ENCODE assay signal across 8 mouse cellular contexts in genomic region chr16:78931287-78932025, GRCm38 (mm10). TPM values are rescaled to one million over a fixed set of nuclear protein-coding genes. Genes with fewer than 3 reads are reported as not detected.
DNase-seq lines count a peak whose midpoint lies in the region; ATAC-seq and TF ChIP-seq lines count a peak whose summit lies in the region.

No protein-coding gene starts in this region.

- no peak for TF ChIP-seq CTCF in cerebellum, adult 2 months (IDR thresholded peaks at IDR 0.05; ENCODE audit: borderline replicate concordance, insufficient read depth, low read depth, low read length)

- H3K4me3 ChIP-seq in cerebellum, adult 2 months (replicated peaks; ENCODE audit: insufficient read depth, low read depth, low read length): peak overlapping the region; percentile 41
- H3K4me3 ChIP-seq in lung, embryonic 16.5 days (ENCODE audit: low read length): peak overlapping the region; percentile 42
- peak overlapping the region; percentile 48 for H3K4me3 ChIP-seq in limb, embryonic 15.5 days
- H3K4me3 ChIP-seq in stomach, embryonic 15.5 days (replicated peaks): peak overlapping the region; percentile 43

- no peak overlapping the region; the same call in 1 of the 2 replicates for H3K9ac ChIP-seq in lung, embryonic 16.5 days (ENCODE audit: low read length)
- peak overlapping the region; percentile 40 for H3K9ac ChIP-seq in limb, embryonic 15.5 days
- no peak overlapping the region for H3K9ac ChIP-seq in stomach, embryonic 15.5 days

- peak overlapping the region; percentile 75 for H3K4me2 ChIP-seq in lung, embryonic 16.5 days (ENCODE audit: low read depth, low read length)
- peak overlapping the region; percentile 83 for H3K4me2 ChIP-seq in limb, embryonic 15.5 days
- H3K4me2 ChIP-seq in stomach, embryonic 15.5 days: peak overlapping the region; percentile 89

- H3K4me1 ChIP-seq in cerebellum, adult 2 months (ENCODE audit: control insufficient read depth, insufficient read depth, low read length): no peaks in the 10 kb centered on the region
- H3K4me1 ChIP-seq in lung, embryonic 16.5 days (replicated peaks; ENCODE audit: control insufficient read depth, insufficient read depth, low read length): 0 out of 2 replicates have a peak, but pooled peaks cover 2% of the 10 kb centered on the region
- peaks cover 13% of the 10 kb centered on the region for H3K4me1 ChIP-seq in limb, embryonic 15.5 days
- 0 out of 2 replicates have a peak, but pooled peaks cover 3% of the 10 kb centered on the region for H3K4me1 ChIP-seq in stomach, embryonic 15.5 days

- no peaks in the 10 kb centered on the region for H3K9me3 ChIP-seq in lung, embryonic 16.5 days (ENCODE audit: control insufficient read depth, low read length)
- H3K9me3 ChIP-seq in limb, embryonic 15.5 days: no peaks in the 10 kb centered on the region
- H3K9me3 ChIP-seq in stomach, embryonic 15.5 days: no peaks in the 10 kb centered on the region

- peak; percentile 28; the same call in 1 of the 2 replicates for ATAC-seq in lung, embryonic 16.5 days (ENCODE audit: low read depth)
- no peak; the same call in 1 of the 2 replicates for ATAC-seq in limb, embryonic 15.5 days (ENCODE audit: insufficient number of reproducible peaks, low FRiP score, low TSS enrichment, low read depth)
- peak; percentile 48; the same call in 1 of the 2 replicates for ATAC-seq in stomach, embryonic 15.5 days (ENCODE audit: insufficient read depth, low FRiP score, low read depth)
- no peak for ATAC-seq in megakaryocyte-erythroid progenitor cell, adult 5-6 weeks (replicated peaks; ENCODE audit: low FRiP score, low TSS enrichment, poor library complexity, severe bottlenecking)

- H3K36me3 ChIP-seq in lung, embryonic 16.5 days (ENCODE audit: control insufficient read depth, insufficient read depth, low read length): no peaks in the 10 kb centered on the region
- H3K36me3 ChIP-seq in limb, embryonic 15.5 days: no peaks in the 10 kb centered on the region
- H3K36me3 ChIP-seq in stomach, embryonic 15.5 days: no peaks in the 10 kb centered on the region

- DNase-seq in cerebellum, adult 2 months: no peak
- DNase-seq in cerebellum, adult 18-20 months: no peak
- DNase-seq in lung, postnatal 4 days: no peak
- no peak for DNase-seq in thymus, postnatal 14 days

- no peak for TF ChIP-seq POLR2A in cerebellum, adult 2 months (IDR thresholded peaks at IDR 0.05; ENCODE audit: borderline replicate concordance, insufficient read depth, low read length)

- no peak overlapping the region for H3K27ac ChIP-seq in cerebellum, adult 2 months (ENCODE audit: insufficient read depth, low read length)
- no peak overlapping the region for H3K27ac ChIP-seq in lung, embryonic 16.5 days (ENCODE audit: low read length)
- peak overlapping the region; percentile 61 for H3K27ac ChIP-seq in limb, embryonic 15.5 days
- H3K27ac ChIP-seq in stomach, embryonic 15.5 days: no peak overlapping the region

- WGBS in cerebellum, adult 2 months: 4% methylated on average over 16 of the region's 16 CpGs
- 11% methylated on average over 16 of the region's 16 CpGs for whole genome bisulfite sequencing in lung, embryonic 16.5 days
- WGBS in limb, embryonic 15.5 days: 11% methylated on average over 16 of the region's 16 CpGs
- 11% methylated on average over 16 of the region's 16 CpGs for WGBS in stomach, embryonic 15.5 days

- H3K27me3 ChIP-seq in cerebellum, adult 2 months (ENCODE audit: control insufficient read depth, insufficient read depth, low read length): no peaks in the 10 kb centered on the region; the same call in 1 of the 2 replicates
- 0 out of 2 replicates have a peak, but pooled peaks cover 3% of the 10 kb centered on the region for H3K27me3 ChIP-seq in lung, embryonic 16.5 days (ENCODE audit: control insufficient read depth, insufficient read depth, low read depth, low read length)
- H3K27me3 ChIP-seq in limb, embryonic 15.5 days: no peaks in the 10 kb centered on the region; the same call in 1 of the 2 replicates
- H3K27me3 ChIP-seq in stomach, embryonic 15.5 days (replicated peaks): no peaks in the 10 kb centered on the region

RNA-seq across cellular contexts. Expression of gene Chodl, which starts 0.7 kb away (rescaled TPM):
- polyA plus RNA-seq in cerebellum, adult 2 months (2012; rRNA removed): 4.0 and 6.0 TPM in 2 replicates
- 1.6 and 1.8 TPM in 2 replicates for polyA plus RNA-seq in lung, embryonic 16.5 days (2015; fragmentation: Nextera tagmentation; extraction: Ambion mirVana)
- polyA plus RNA-seq in limb, embryonic 15.5 days (2015; fragmentation: Nextera tagmentation; extraction: Ambion mirVana): 97.6 and 97.8 TPM in 2 replicates
- polyA plus RNA-seq in stomach, embryonic 15.5 days (2015; fragmentation: Nextera tagmentation; extraction: Ambion mirVana): 13.5 and 15.1 TPM in 2 replicates
- not detected in 2 replicates for total RNA-seq in megakaryocyte-erythroid progenitor cell, adult 5-6 weeks (2014; fragmentation: Nextera tagmentation)
- total RNA-seq in megakaryocyte-erythroid progenitor cell, adult 5-6 weeks (2017): not detected in 2 replicates

Comparison
In these comparisons a context has a peak if more than half of its experiments do, and no peak if none do; other contexts are left out.
1. ATAC-seq: peak in lung, embryonic 16.5 days (single experiment) and stomach, embryonic 15.5 days (single experiment); none in limb, embryonic 15.5 days (single experiment) and megakaryocyte-erythroid progenitor cell, adult 5-6 weeks (single experiment).
2. Peak in every context shown above with its lines, with median percentiles within 50 percentile points of each other: H3K4me3 ChIP-seq and H3K4me2 ChIP-seq.